ENCODE assay signal across 8 mouse cellular contexts in genomic region chr17:6780521-6781115, GRCm38 (mm10). TPM values are rescaled to one million over a fixed set of nuclear protein-coding genes. Genes with fewer than 3 reads are reported as not detected.
DNase-seq lines count a peak whose midpoint lies in the region; ATAC-seq and TF ChIP-seq lines count a peak whose summit lies in the region.

No protein-coding gene starts in this region.

- H3K9me3 ChIP-seq in G1E (replicated peaks) = no peaks in the 10 kb centered on the region
- H3K9me3 ChIP-seq in hindbrain, embryonic 16.5 days (ENCODE audit: control insufficient read depth, low read length) = no peaks in the 10 kb centered on the region
- no peaks in the 10 kb centered on the region for H3K9me3 ChIP-seq in midbrain, postnatal 0 days (ENCODE audit: low read length)

- peaks cover 62% of the 10 kb centered on the region for H3K4me1 ChIP-seq in G1E (ENCODE audit: insufficient read depth, low read depth, low read length)
- H3K4me1 ChIP-seq in hindbrain, embryonic 16.5 days (ENCODE audit: control insufficient read depth, insufficient read depth, low read depth, low read length) = peaks cover 16% of the 10 kb centered on the region
- peaks cover 6% of the 10 kb centered on the region; the same call in 1 of the 2 replicates for H3K4me1 ChIP-seq in midbrain, postnatal 0 days (ENCODE audit: insufficient read depth, low read length)

- peaks cover 30% of the 10 kb centered on the region for H3K36me3 ChIP-seq in G1E (replicated peaks)
- no peaks in the 10 kb centered on the region for H3K36me3 ChIP-seq in hindbrain, embryonic 16.5 days (ENCODE audit: control insufficient read depth, insufficient read depth, low read length)
- H3K36me3 ChIP-seq in midbrain, postnatal 0 days (ENCODE audit: insufficient read depth, low read length) = no peaks in the 10 kb centered on the region

- no peak overlapping the region for H3K9ac ChIP-seq in hindbrain, embryonic 16.5 days (ENCODE audit: low read depth, low read length)
- H3K9ac ChIP-seq in midbrain, postnatal 0 days (replicated peaks; ENCODE audit: low read length, poor library complexity, severe bottlenecking) = no peak overlapping the region

- no peak for ATAC-seq in G1E (ENCODE audit: extremely low read depth, insufficient number of reproducible peaks, low FRiP score, poor library complexity, severe bottlenecking)
- ATAC-seq in hindbrain, embryonic 16.5 days = no peak
- ATAC-seq in midbrain, postnatal 0 days (ENCODE audit: low FRiP score) = no peak

- H3K27ac ChIP-seq in layer of hippocampus, adult 2 months = no peak overlapping the region
- H3K27ac ChIP-seq in hindbrain, embryonic 16.5 days (ENCODE audit: low read depth, low read length) = no peak overlapping the region
- H3K27ac ChIP-seq in midbrain, postnatal 0 days (ENCODE audit: low read depth, low read length) = no peak overlapping the region

- DNase-seq in layer of hippocampus, adult 2 months (ENCODE audit: low spot score in 2 of 2) = no peak
- DNase-seq in layer of hippocampus, postnatal 25 days (ENCODE audit: extremely low spot score in 1 of 2, low spot score in 1 of 2) = no peak
- no peak for DNase-seq in G1E (ENCODE audit: low spot score)
- DNase-seq in midbrain, postnatal 0 days (ENCODE audit: low spot score) = no peak
- DNase-seq in adrenal gland, postnatal 10 days = no peak
- no peak for DNase-seq in c-Kit-positive CD71-positive TER-119-positive erythroid progenitor cells, embryonic 14.5 days (ENCODE audit: low spot score)
- DNase-seq in cerebellum, postnatal 4 days (ENCODE audit: low spot score in 2 of 2) = no peak

- no peaks in the 10 kb centered on the region for H3K27me3 ChIP-seq in G1E (ENCODE audit: insufficient read depth, low read length)
- peaks cover 6% of the 10 kb centered on the region for H3K27me3 ChIP-seq in hindbrain, embryonic 16.5 days (replicated peaks; ENCODE audit: control insufficient read depth, insufficient read depth, low read length)
- peaks cover 9% of the 10 kb centered on the region; the same call in 1 of the 2 replicates for H3K27me3 ChIP-seq in midbrain, postnatal 0 days (ENCODE audit: insufficient read depth, low read length)

- peak overlapping the region; percentile 31; the same call in 1 of the 2 replicates for H3K4me3 ChIP-seq in layer of hippocampus, adult 2 months
- H3K4me3 ChIP-seq in G1E (ENCODE audit: low read depth, low read length) = peak overlapping the region; percentile 92; the same call in 1 of the 2 replicates
- H3K4me3 ChIP-seq in hindbrain, embryonic 16.5 days (ENCODE audit: low read length) = peak overlapping the region; percentile 69
- no peak overlapping the region for H3K4me3 ChIP-seq in midbrain, postnatal 0 days (ENCODE audit: low read depth, low read length)

- WGBS in hindbrain, embryonic 16.5 days = 53% methylated on average over 4 of the region's 4 CpGs
- WGBS in midbrain, postnatal 0 days = 55% methylated on average over 4 of the region's 4 CpGs

- TF ChIP-seq CTCF in layer of hippocampus, adult 2 months (conservative IDR thresholded peaks at IDR 0.05) = no peak
- no peak for TF ChIP-seq CTCF in G1E (IDR thresholded peaks at IDR 0.05; ENCODE audit: low read depth, low read length)
- TF ChIP-seq CTCF in midbrain, postnatal 0 days (IDR thresholded peaks at IDR 0.05) = no peak

- peak overlapping the region; percentile 82 for H3K4me2 ChIP-seq in hindbrain, embryonic 16.5 days (ENCODE audit: low read length)
- peak overlapping the region; percentile 32; the same call in 1 of the 2 replicates for H3K4me2 ChIP-seq in midbrain, postnatal 0 days (ENCODE audit: low read depth, low read length, poor library complexity, severe bottlenecking)

RNA-seq across cellular contexts. Expression of gene Ezr, which starts 2.0 kb away (rescaled TPM):
- 10 to 100 TPM; 48.0 to 51.1 TPM for total RNA-seq in layer of hippocampus, adult 2 months (2021)
- 10 to 100 TPM; 48.4 to 48.7 TPM for total RNA-seq in layer of hippocampus, postnatal 25 days (2021)
- total RNA-seq in G1E (2014; fragmentation: Nextera tagmentation) = 48.3 and 56.8 TPM in 2 replicates
- total RNA-seq in G1E (2017) = 84.3 and 99.9 TPM in 2 replicates
- 315 and 330 TPM in 2 replicates for polyA plus RNA-seq in G1E (2012)
- polyA plus RNA-seq in hindbrain, embryonic 16.5 days (2015; fragmentation: Nextera tagmentation; extraction: Ambion mirVana) = 69.9 and 73.3 TPM in 2 replicates
- 19.5 and 33.8 TPM in 2 replicates for total RNA-seq in midbrain, postnatal 0 days (2014; rRNA removed)
- 27.3 and 28.5 TPM in 2 replicates for polyA plus RNA-seq in midbrain, postnatal 0 days (2015; fragmentation: Nextera tagmentation; extraction: Ambion mirVana)
- total RNA-seq in adrenal gland, postnatal 10 days (2021) = 10 to 100 TPM; 18.2 to 21.2 TPM
